Mouse (Mus musculus): ENCODE measurements around the gene Otud7b.

- TF ChIP-seq CTCF (IDR thresholded peaks at IDR 0.05; ENCODE audit: borderline replicate concordance, control insufficient read depth, extremely low read depth, insufficient read depth, low read length, poor library complexity) (no peak), POLR2A (IDR thresholded peaks at IDR 0.05; ENCODE audit: control insufficient read depth, extremely low read depth, insufficient read depth, low read length, poor library complexity) (no peak)
These were observed 65.9 kb downstream of the Otud7b start for GRCm38 (mm10) chr3:96170276-96170675.

Measured in thymus, adult 2 months (tissue).